Mouse (Mus musculus) myocyte (in vitro differentiated cells): ENCODE measurements at regions not wholly inside any gene's neighbourhood (a gene's known extent, or its start where the extent isn't known, plus 50 kb on each side); places are given as distances from the start of the nearest gene placed in this dataset.

Source experiments
- CEBPB ChIP-seq: IDR thresholded peaks from 2 replicates; pipeline ENCODE4 v1.6.1; 2011; ENCODE audit warnings: mild to moderate bottlenecking, moderate library complexity; ENCODE audit not compliant: poor library complexity, insufficient read depth, severe bottlenecking
- E2F4 ChIP-seq: IDR thresholded peaks from one replicate; pipeline ENCODE4 v1.6.1; 2011; ENCODE audit warnings: mild to moderate bottlenecking, control low read depth, moderate library complexity; ENCODE audit not compliant: insufficient read depth
- MAX ChIP-seq: IDR thresholded peaks from one replicate; pipeline ENCODE4 v1.6.1; 2011; ENCODE audit warnings: low read depth, mild to moderate bottlenecking, control low read depth
- MYOD1 ChIP-seq, 3 experiments: IDR thresholded peaks; one replicate each; pipeline ENCODE4 v1.6.1; 2011; ENCODE audit warnings: control low read depth in 2 of 3, low read depth in 2 of 3, mild to moderate bottlenecking in 2 of 3, moderate library complexity in 1 of 3; ENCODE audit not compliant: insufficient read length in 2 of 3, control insufficient read depth in 1 of 3
- MYOG ChIP-seq, 3 experiments: IDR thresholded peaks; one replicate each; pipeline ENCODE4 v1.6.1; 2011; ENCODE audit warnings: control low read depth in 2 of 3, low read depth in 2 of 3, mild to moderate bottlenecking in 2 of 3; ENCODE audit not compliant: insufficient read length in 2 of 3, control insufficient read depth in 1 of 3, insufficient read depth in 1 of 3
- POLR2A ChIP-seq: IDR thresholded peaks from one replicate; pipeline ENCODE4 v1.6.1; 2011; ENCODE audit warnings: low read depth, mild to moderate bottlenecking, control low read depth, moderate library complexity; ENCODE audit not compliant: insufficient read length
- POLR2AphosphoS2 ChIP-seq: IDR thresholded peaks from one replicate; pipeline ENCODE4 v1.6.1; 2011; ENCODE audit warnings: low read depth, control low read depth; ENCODE audit not compliant: insufficient read length
- REST ChIP-seq: IDR thresholded peaks from one replicate; pipeline ENCODE4 v1.6.1; 2011; ENCODE audit warnings: mild to moderate bottlenecking, control low read depth, moderate library complexity; ENCODE audit not compliant: insufficient read depth, insufficient read length
- SRF ChIP-seq: IDR thresholded peaks from one replicate; pipeline ENCODE4 v1.6.1; 2011; ENCODE audit warnings: low read depth; ENCODE audit not compliant: control insufficient read depth, insufficient read length
- TCF12 ChIP-seq: IDR thresholded peaks from one replicate; pipeline ENCODE4 v1.6.1; 2011; ENCODE audit warnings: mild to moderate bottlenecking, control low read depth; ENCODE audit not compliant: poor library complexity, insufficient read depth, severe bottlenecking
- USF1 ChIP-seq: IDR thresholded peaks from one replicate; pipeline ENCODE4 v1.6.1; 2011; ENCODE audit warnings: low read depth, mild to moderate bottlenecking, control low read depth, moderate library complexity

GRCm38 (mm10) chr8:8225175-8225830, 435.7 kb downstream of the Efnb2 start:
- TF ChIP-seq POLR2A (no peak), USF1 (no peak), MYOG (IDR thresholded peaks at IDR 0.05; ENCODE audit: control insufficient read depth in 1 of 3, insufficient read depth in 1 of 3, insufficient read length in 2 of 3, low read depth in 2 of 3) (no peak), MYOD1 (IDR thresholded peaks at IDR 0.05; ENCODE audit: control insufficient read depth in 1 of 3, insufficient read length in 2 of 3, low read depth in 2 of 3) (no peak), TCF12 (no peak), MAX (no peak), CEBPB (no peak), REST (no peak), E2F4 (no peak), SRF (no peak), POLR2AphosphoS2 (no peak)
